Mouse (Mus musculus): ENCODE measurements at regions not wholly inside any gene's neighbourhood (a gene's known extent, or its start where the extent isn't known, plus 50 kb on each side); places are given as distances from the start of the nearest gene placed in this dataset.

- no peak for TF ChIP-seq CTCF (IDR thresholded peaks at IDR 0.05; ENCODE audit: control insufficient read depth, insufficient read depth, insufficient replicate concordance, low read depth, low read length)
- no peak for TF ChIP-seq POLR2A (IDR thresholded peaks at IDR 0.05; ENCODE audit: control insufficient read depth, low read depth, low read length)
These were observed 614.5 kb upstream of the Adamts5 start for GRCm38 (mm10) chr16:86516144-86516543.
